Mouse (Mus musculus) liver, embryonic 16.5 days (tissue): ENCODE results near the gene Dop1a. TPM values are rescaled to one million over a fixed set of nuclear protein-coding genes. Genes with fewer than 3 reads are reported as not detected.

Experiments used
- ATAC-seq: fragments of 200-750 bp; cut with Nextera tagmentation; 2 replicates; pipeline ENCODE4 v1.8.0; 2017; ENCODE audit warnings: low read depth, mild to moderate bottlenecking, moderate number of reproducible peaks, moderate library complexity
- H3K27ac ChIP-seq: fragments of 300-500 bp; sonication (generic); 2 replicates; pipeline ENCODE4 v1.5.1; 2014; ENCODE audit warnings: mild to moderate bottlenecking, low read length
- H3K27me3 ChIP-seq: fragments of 300-500 bp; sonication (generic); 2 replicates; pipeline ENCODE4 v1.6.1; 2014; ENCODE audit warnings: low read depth, low read length, mixed read lengths; ENCODE audit not compliant: control insufficient read depth, insufficient read depth
- H3K36me3 ChIP-seq: fragments of 300-500 bp; sonication (generic); 2 replicates; pipeline ENCODE4 v1.6.1; 2014; ENCODE audit warnings: mild to moderate bottlenecking; ENCODE audit not compliant: control insufficient read depth, insufficient read depth
- H3K4me1 ChIP-seq: fragments of 300-500 bp; sonication (generic); 2 replicates; pipeline ENCODE4 v1.6.1; 2014; ENCODE audit warnings: low read depth, low read length, mixed read lengths; ENCODE audit not compliant: control insufficient read depth
- H3K4me2 ChIP-seq: fragments of 300-500 bp; sonication (generic); 2 replicates; pipeline ENCODE4 v1.6.1; 2014; ENCODE audit warnings: low read depth, low read length, mixed read lengths
- H3K4me3 ChIP-seq: fragments of 300-500 bp; sonication (generic); 2 replicates; pipeline ENCODE4 v1.5.1; 2014; ENCODE audit warnings: low read depth, mild to moderate bottlenecking, low read length
- H3K9ac ChIP-seq: fragments of 300-500 bp; sonication (generic); 2 replicates; pipeline ENCODE4 v1.6.1; 2014; ENCODE audit warnings: low read depth, low read length
- H3K9me3 ChIP-seq: fragments of 300-500 bp; sonication (generic); replicated peaks from 2 replicates; pipeline ENCODE4 v1.6.1; 2016; ENCODE audit warnings: low read length; ENCODE audit not compliant: control insufficient read depth
- WGBS: fragments of 180-500 bp; shearing (Covaris S2); extraction: QIAGEN DNeasy Blood & Tissue Kit; methylation state at CpG from one replicate; pipeline ENCODE4 v1.1.7; 2014; ENCODE audit not compliant: insufficient replicate concordance; 5-methylcytosine and 5-hydroxymethylcytosine counted together
- polyA plus RNA-seq: library from polyadenylated mRNA; unstranded; fragments of >200 nt; fragmentation: Nextera tagmentation; extraction: Ambion mirVana; gene quantifications from 2 replicates; pipeline ENCODE4 v1.2.1, GENCODE M21; 2015

Gene Dop1a
- 3.5 and 4.6 TPM in 2 replicates for polyA plus RNA-seq

- no peaks in the 10 kb centered on the region for H3K27me3 ChIP-seq
- H3K4me2 ChIP-seq = peak within 1 kb of the TSS; percentile 93
- H3K9ac ChIP-seq = peak within 1 kb of the TSS; percentile 89
- peak within 1 kb of the TSS; percentile 90 for H3K27ac ChIP-seq
- peak; percentile 91 for ATAC-seq
- peaks cover 7% of the 10 kb centered on the region for H3K4me1 ChIP-seq
- H3K9me3 ChIP-seq = no peaks in the 10 kb centered on the region
- peak within 1 kb of the TSS; percentile 90 for H3K4me3 ChIP-seq
- WGBS = under 1% methylated on average over 88 of the region's 93 CpGs
- H3K36me3 ChIP-seq = no peaks in the 10 kb centered on the region
Observed at GRCm38 (mm10) chr9:86466990-86467870, at the start of gene Dop1a. Gene Dop1a, plus strand, starts transcription at chr9:86467154.

GRCm38 (mm10) chr9:86417971-86418370 lies 49.0 kb upstream of the Dop1a start:
- Histone ChIP-seq H3K27me3 (no peaks in the 10 kb centered on the region), H3K27ac (no peak overlapping the region), H3K4me1 (no peaks in the 10 kb centered on the region), H3K4me2 (no peak overlapping the region), H3K4me3 (no peak overlapping the region), H3K9ac (no peak overlapping the region), H3K9me3 (no peaks in the 10 kb centered on the region), H3K36me3 (no peaks in the 10 kb centered on the region)
- ATAC-seq = no peak
- WGBS = 71% methylated on average over 1 of the region's 1 CpGs

GRCm38 (mm10) chr9:86419366-86419765 lies 47.6 kb upstream of the Dop1a start:
- no peaks in the 10 kb centered on the region for H3K36me3 ChIP-seq
- H3K9ac ChIP-seq = no peak overlapping the region
- WGBS = 73% methylated on average over 6 of the region's 6 CpGs
- no peak overlapping the region for H3K4me3 ChIP-seq
- H3K4me2 ChIP-seq = no peak overlapping the region
- no peaks in the 10 kb centered on the region for H3K4me1 ChIP-seq
- H3K27me3 ChIP-seq = no peaks in the 10 kb centered on the region
- no peak for ATAC-seq
- H3K9me3 ChIP-seq = no peaks in the 10 kb centered on the region
- no peak overlapping the region for H3K27ac ChIP-seq

- H3K27ac ChIP-seq = no peak overlapping the region
- ATAC-seq = no peak
- H3K36me3 ChIP-seq = no peaks in the 10 kb centered on the region
- H3K9me3 ChIP-seq = no peaks in the 10 kb centered on the region
- no peak overlapping the region for H3K4me2 ChIP-seq
- H3K9ac ChIP-seq = no peak overlapping the region
- H3K4me1 ChIP-seq = no peaks in the 10 kb centered on the region
- WGBS = 65% methylated on average over 4 of the region's 4 CpGs
- no peaks in the 10 kb centered on the region for H3K27me3 ChIP-seq
- no peak overlapping the region for H3K4me3 ChIP-seq
Observed at GRCm38 (mm10) chr9:86423331-86423730, 43.6 kb upstream of the Dop1a start.

GRCm38 (mm10) chr9:86435510-86435909 lies 31.4 kb upstream of the Dop1a start:
- ATAC-seq = no peak
- Histone ChIP-seq H3K4me3 (no peak overlapping the region), H3K4me2 (no peak overlapping the region), H3K36me3 (no peaks in the 10 kb centered on the region), H3K9ac (no peak overlapping the region), H3K27me3 (no peaks in the 10 kb centered on the region), H3K4me1 (no peaks in the 10 kb centered on the region), H3K27ac (no peak overlapping the region), H3K9me3 (no peaks in the 10 kb centered on the region)
- 77% methylated on average over 3 of the region's 3 CpGs for WGBS

- Histone ChIP-seq H3K36me3 (no peaks in the 10 kb centered on the region), H3K27ac (no peak overlapping the region), H3K9me3 (no peaks in the 10 kb centered on the region), H3K4me2 (no peak overlapping the region), H3K4me3 (no peak overlapping the region), H3K4me1 (no peaks in the 10 kb centered on the region), H3K27me3 (no peaks in the 10 kb centered on the region), H3K9ac (no peak overlapping the region)
- ATAC-seq = no peak
- WGBS = 85% methylated on average over 8 of the region's 8 CpGs
Observed at GRCm38 (mm10) chr9:86436608-86437007, 30.3 kb upstream of the Dop1a start.

- H3K4me1 ChIP-seq = no peaks in the 10 kb centered on the region
- no peak overlapping the region for H3K27ac ChIP-seq
- 70% methylated on average over 11 of the region's 11 CpGs for WGBS
- no peak overlapping the region for H3K4me3 ChIP-seq
- H3K4me2 ChIP-seq = no peak overlapping the region
- no peaks in the 10 kb centered on the region for H3K9me3 ChIP-seq
- no peaks in the 10 kb centered on the region for H3K27me3 ChIP-seq
- no peak overlapping the region for H3K9ac ChIP-seq
- no peak for ATAC-seq
- H3K36me3 ChIP-seq = no peaks in the 10 kb centered on the region
Observed at GRCm38 (mm10) chr9:86438337-86439009, 28.5 kb upstream of the Dop1a start.

GRCm38 (mm10) chr9:86442248-86442647 lies 24.7 kb upstream of the Dop1a start:
- H3K36me3 ChIP-seq = no peaks in the 10 kb centered on the region
- no peak overlapping the region for H3K9ac ChIP-seq
- no peak overlapping the region for H3K4me2 ChIP-seq
- H3K27ac ChIP-seq = no peak overlapping the region
- no peaks in the 10 kb centered on the region for H3K27me3 ChIP-seq
- H3K4me1 ChIP-seq = no peaks in the 10 kb centered on the region
- WGBS = 64% methylated on average over 4 of the region's 4 CpGs
- no peaks in the 10 kb centered on the region for H3K9me3 ChIP-seq
- H3K4me3 ChIP-seq = no peak overlapping the region
- no peak for ATAC-seq

GRCm38 (mm10) chr9:86446847-86447246 lies 20.1 kb upstream of the Dop1a start:
- Histone ChIP-seq H3K36me3 (no peaks in the 10 kb centered on the region), H3K9ac (no peak overlapping the region), H3K27ac (no peak overlapping the region), H3K4me2 (no peak overlapping the region), H3K9me3 (no peaks in the 10 kb centered on the region), H3K4me1 (peaks cover 4% of the 10 kb centered on the region), H3K4me3 (no peak overlapping the region), H3K27me3 (no peaks in the 10 kb centered on the region)
- 48% methylated on average over 7 of the region's 7 CpGs for WGBS
- no peak for ATAC-seq
